Mouse (Mus musculus): ENCODE measurements at regions not wholly inside any gene's neighbourhood (a gene's known extent, or its start where the extent isn't known, plus 50 kb on each side); places are given as distances from the start of the nearest gene placed in this dataset.

DNA sequence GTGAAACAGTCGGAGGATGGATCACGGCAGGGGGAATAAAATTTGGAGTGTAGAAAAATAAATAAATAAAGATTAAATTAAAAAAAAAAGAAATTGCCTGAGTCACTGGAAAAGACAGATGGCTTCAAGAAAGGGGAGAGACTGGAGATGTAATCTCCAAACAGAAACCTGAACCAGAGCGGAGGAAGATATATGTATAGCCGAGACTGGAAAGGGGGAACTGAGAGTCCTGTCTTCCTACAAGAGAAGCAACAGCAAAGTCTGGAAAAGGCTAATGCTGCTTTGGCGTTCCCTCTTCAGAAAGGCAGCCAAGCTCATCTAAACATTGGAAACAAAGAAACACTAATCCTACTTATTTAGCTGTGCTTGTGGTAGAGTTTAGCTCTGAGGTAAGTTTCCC, 619.6 kb downstream of the Pom121l12 start:
- no peak for DNase-seq (ENCODE audit: low spot score)

DNA sequence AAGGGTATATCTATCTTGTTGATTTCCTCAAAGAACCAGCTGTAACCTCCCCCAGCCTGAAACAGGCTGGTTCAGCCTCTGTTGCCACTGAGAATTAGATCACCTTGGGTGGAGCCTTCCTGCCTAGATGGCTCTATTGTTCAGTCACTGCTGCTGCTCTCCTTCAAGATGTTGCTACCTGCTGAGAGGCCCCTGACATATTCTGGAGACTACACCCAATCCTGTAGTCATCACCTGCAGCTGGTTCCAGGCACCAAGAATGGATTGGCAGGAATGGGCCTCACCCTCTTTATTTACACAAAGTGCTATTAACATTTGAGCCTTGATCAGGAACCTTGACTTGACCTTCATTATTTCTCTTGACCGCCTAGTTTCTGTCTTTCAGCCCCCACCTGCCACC, 622.8 kb downstream of the Pom121l12 start:
- no peak for DNase-seq (ENCODE audit: low spot score)

DNA sequence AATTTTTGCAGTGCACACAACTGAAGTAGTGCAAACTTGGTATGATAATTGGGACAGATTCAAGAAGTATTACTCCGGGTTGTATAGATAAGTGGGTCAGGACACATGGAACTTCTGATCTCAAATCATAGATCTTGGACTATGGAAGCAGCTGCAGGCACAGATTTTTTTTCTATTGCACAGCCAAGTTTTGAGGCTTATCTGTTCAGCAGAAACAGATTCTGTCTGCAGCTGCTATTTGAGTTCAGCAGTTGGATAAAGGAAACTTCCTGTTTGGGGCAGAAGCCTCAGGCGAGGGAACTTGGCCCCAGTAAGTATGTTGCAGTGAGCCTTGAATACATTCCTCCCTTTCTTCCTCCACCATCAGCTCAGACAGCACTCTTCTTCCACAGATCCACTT, 650.9 kb downstream of the Pom121l12 start:
- no peak for DNase-seq (ENCODE audit: low spot score)

DNA sequence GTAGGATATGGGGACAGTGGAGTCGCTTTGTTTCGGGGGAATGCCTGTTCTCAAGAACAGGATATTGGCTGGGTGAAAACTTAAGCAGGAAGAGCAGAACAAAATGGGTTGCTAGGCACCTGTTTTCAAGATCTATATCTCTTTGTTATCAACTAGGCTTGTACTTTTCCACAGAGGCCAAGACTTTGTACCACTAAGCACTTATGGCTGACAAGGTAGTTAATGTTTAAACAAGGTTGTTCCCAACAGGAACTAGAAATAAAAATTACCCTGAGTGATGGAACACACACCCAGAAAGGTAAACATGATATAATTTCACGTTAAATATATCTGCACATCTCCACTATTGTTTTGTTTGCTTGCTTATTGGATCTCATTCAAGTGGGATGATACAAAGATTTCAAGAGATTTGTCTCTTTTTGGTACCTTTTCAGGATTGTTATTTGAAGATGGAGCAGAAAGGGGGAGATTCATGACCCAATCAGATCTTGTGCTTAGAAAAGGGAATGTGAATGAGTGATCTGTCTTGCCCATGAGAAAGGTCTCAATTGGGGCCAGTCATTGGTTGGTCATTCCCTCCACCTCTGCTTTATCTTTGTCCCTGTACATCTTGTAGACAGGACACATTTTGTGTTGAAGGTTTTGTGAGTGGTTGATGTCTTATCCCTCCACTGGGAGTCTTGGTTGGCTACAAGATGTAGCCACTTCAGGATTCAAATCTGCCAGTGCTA, 675.1 kb downstream of the Pom121l12 start:
- peak; percentile 3 for DNase-seq (ENCODE audit: low spot score)

DNA sequence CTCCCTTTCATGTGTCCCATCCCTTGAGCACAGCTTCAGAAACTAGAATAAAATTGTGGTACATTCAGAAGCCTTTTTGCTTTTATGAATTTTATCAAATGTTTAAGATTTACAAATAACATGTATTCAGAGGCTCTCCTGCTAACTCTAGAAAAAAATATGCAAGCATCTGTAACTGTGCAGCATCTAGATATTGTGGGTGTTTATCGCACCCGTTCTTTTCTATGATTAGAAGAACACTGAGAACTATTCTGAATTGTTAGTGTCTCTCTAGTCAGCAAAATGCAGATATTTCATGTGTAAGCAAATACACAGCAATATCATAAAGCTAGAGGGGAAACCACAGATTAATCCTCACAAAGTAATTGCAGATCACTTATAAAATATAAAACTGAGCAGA, 709.4 kb downstream of the Pom121l12 start:
- DNase-seq (ENCODE audit: low spot score): no peak

Data from MN1 (cell line).